Mouse (Mus musculus) CD4-positive, CD25-positive, alpha-beta regulatory T cell (primary cell): ENCODE results near the gene Gm21541. TPM values are rescaled to one million over a fixed set of nuclear protein-coding genes. Genes with fewer than 3 reads are reported as not detected.

Source experiments
- polyA plus RNA-seq: library from polyadenylated mRNA; unstranded; fragments of 100-300 nt; shearing (Covaris generic); gene quantifications from one replicate; pipeline ENCODE4 v1.2.1, GENCODE M21; 2017

The Gm21541 gene
- polyA plus RNA-seq: not detected

DNA sequence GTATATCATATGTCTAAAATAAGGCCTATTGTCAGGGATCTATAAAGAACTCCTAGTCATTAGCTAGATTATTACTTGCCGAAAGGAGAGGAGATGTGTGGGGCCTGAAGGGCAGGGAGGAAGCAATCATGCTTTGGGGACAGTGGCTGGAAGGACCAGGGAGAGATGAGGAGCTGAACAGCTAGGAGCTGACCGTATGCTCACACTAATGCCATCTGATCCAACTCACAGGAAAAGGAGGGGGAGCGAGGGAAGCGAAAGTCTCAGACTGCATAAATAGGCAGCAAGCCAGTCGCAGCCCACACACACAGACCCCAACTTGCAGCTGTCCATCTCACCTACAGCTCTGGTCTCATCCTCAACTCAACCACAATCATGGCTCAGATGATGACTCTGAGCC, at the start of gene Gm21541:
Gene Gm21541 (plus strand): TSS at position 301 of the 400 bp plus-strand sequence.

GRCm38 (mm10) chr4:41941272-41941671, 37.9 kb downstream of the Gm21541 start, which contains the start of gene Gm20878:
Gene Gm20878 (plus strand): TSS chr4:41941572.

Other genes with a start within 250 kb of the Gm21541 start
- gene Cntfr, start 206.5 kb upstream of the Gm21541 start, polyA plus RNA-seq: not detected
- gene Il11ra1, start 203.6 kb upstream of the Gm21541 start, polyA plus RNA-seq: 7.8 TPM
- gene Rpp25l, start 190.1 kb upstream of the Gm21541 start, polyA plus RNA-seq: 40.9 TPM
- gene Dctn3, start 180.4 kb upstream of the Gm21541 start, polyA plus RNA-seq: 119 TPM
- gene Arid3c, start 172.5 kb upstream of the Gm21541 start, polyA plus RNA-seq: not detected
- 70.0 TPM for gene Galt, start 148.4 kb upstream of the Gm21541 start, polyA plus RNA-seq
- gene Sigmar1, start 147.5 kb upstream of the Gm21541 start, polyA plus RNA-seq: 44.7 TPM
- gene Ccl27a, start 129.4 kb upstream of the Gm21541 start, polyA plus RNA-seq: 6.1 TPM
- gene Gm20878, start 38.0 kb downstream of the Gm21541 start, polyA plus RNA-seq: 0.78 TPM
- gene Fam205a4, start 62.4 kb downstream of the Gm21541 start, polyA plus RNA-seq: 0.10 TPM
- gene Gm21093, start 131.1 kb downstream of the Gm21541 start, polyA plus RNA-seq: not detected
- not detected for gene Gm3893, start 187.6 kb downstream of the Gm21541 start, polyA plus RNA-seq
- not detected for gene Gm13304, start 211.2 kb downstream of the Gm21541 start, polyA plus RNA-seq
- not detected for gene Gm13306, start 249.8 kb downstream of the Gm21541 start, polyA plus RNA-seq